Mouse (Mus musculus) lung, adult 2 months (tissue): ENCODE results near the gene Pla1a. TPM values are rescaled to one million over a fixed set of nuclear protein-coding genes. Genes with fewer than 3 reads are reported as not detected.
"Not testable (repeated sequence)": the region's sequence is repeated elsewhere in the genome, so short reads cannot be mapped to it uniquely, and the experiment has no call there.

ENCODE experiments used
- DNase-seq: peaks from one replicate; pipeline ENCODE4 v3.0.0; 2022
- H3K4me1 ChIP-seq: fragments of 200-500 bp; 2 replicates; pipeline ENCODE4 v1.6.1; 2011; ENCODE audit warnings: low read length; ENCODE audit not compliant: control insufficient read depth, insufficient read depth
- H3K4me3 ChIP-seq: fragments of 200-500 bp; replicated peaks from 2 replicates; pipeline ENCODE3; 2011; ENCODE audit warnings: low read depth, mild to moderate bottlenecking, control low read depth, low read length; ENCODE audit errors: extremely low read depth
- CTCF ChIP-seq: fragments of 200-500 bp; IDR thresholded peaks from 2 replicates; pipeline ENCODE4 v1.5.1; 2011; ENCODE audit warnings: mild to moderate bottlenecking, low read length, control low read depth; ENCODE audit not compliant: insufficient read depth
- POLR2A ChIP-seq: fragments of 200-500 bp; IDR thresholded peaks from 2 replicates; pipeline ENCODE4 v1.6.1; 2011; ENCODE audit warnings: low read depth, mild to moderate bottlenecking, control low read depth, low read length, borderline replicate concordance; ENCODE audit errors: extremely low read depth
- WGBS: fragments of 180-500 bp; shearing (Covaris S2); methylation state at CpG from one replicate; pipeline ENCODE4 v1.1.7; 2018; 5-methylcytosine and 5-hydroxymethylcytosine counted together
- polyA plus RNA-seq: library from polyadenylated mRNA; depleted of rRNA; stranded (reverse); fragments of >200 nt; gene quantifications from 2 replicates; pipeline ENCODE4 v1.2.3, GENCODE M21; 2012; rRNA removed

The Pla1a gene
- 1.6 and 2.0 TPM in 2 replicates for polyA plus RNA-seq

GRCm38 (mm10) chr16:38432498-38433425 lies at the start of gene Pla1a:
TSS of gene Pla1a (minus strand) at chr16:38433145.
- DNase-seq: no peak
- H3K4me3 ChIP-seq: no peak within 1 kb of the TSS
- TF ChIP-seq POLR2A (no peak), CTCF (no peak)
- 59% methylated on average over 11 of the region's 11 CpGs for WGBS
- H3K4me1 ChIP-seq: no peaks in the 10 kb centered on the region

GRCm38 (mm10) chr16:38481327-38481726 lies 48.4 kb upstream of the Pla1a start:
- 79% methylated on average over 4 of the region's 4 CpGs for WGBS
- no peak for DNase-seq
- Histone ChIP-seq H3K4me1 (peaks cover 3% of the 10 kb centered on the region; the same call in 1 of the 2 replicates), H3K4me3 (no peak overlapping the region)
- TF ChIP-seq POLR2A (no peak), CTCF (no peak)

- DNase-seq: no peak
- TF ChIP-seq POLR2A (no peak), CTCF (no peak)
- WGBS: 94% methylated on average over 3 of the region's 3 CpGs
- H3K4me1 ChIP-seq: peaks cover 2% of the 10 kb centered on the region; the same call in 1 of the 2 replicates
- H3K4me3 ChIP-seq: no peak overlapping the region
Measured at GRCm38 (mm10) chr16:38478296-38478695, 45.4 kb upstream of the Pla1a start.

- not testable (repeated sequence) for H3K4me3 ChIP-seq, H3K4me1 ChIP-seq, DNase-seq
- WGBS: 52% methylated on average over 14 of the region's 14 CpGs
Measured at GRCm38 (mm10) chr16:38477241-38477608, 44.3 kb upstream of the Pla1a start.

GRCm38 (mm10) chr16:38476312-38477240 lies 43.6 kb upstream of the Pla1a start:
- Histone ChIP-seq H3K4me1 (no peaks in the 10 kb centered on the region), H3K4me3 (peak overlapping the region; percentile 56)
- peak; percentile 43 for DNase-seq
- TF ChIP-seq POLR2A (no peak), CTCF (no peak)
- 5% methylated on average over 34 of the region's 34 CpGs for WGBS

GRCm38 (mm10) chr16:38475681-38476311 lies 42.9 kb upstream of the Pla1a start:
- WGBS: 38% methylated on average over 4 of the region's 4 CpGs
- no peak for DNase-seq
- no peaks in the 10 kb centered on the region for H3K4me1 ChIP-seq
- TF ChIP-seq CTCF: no peak
- TF ChIP-seq POLR2A: no peak
- no peak overlapping the region for H3K4me3 ChIP-seq

- DNase-seq: no peak
- H3K4me1 ChIP-seq: no peaks in the 10 kb centered on the region
- TF ChIP-seq POLR2A (no peak), CTCF (no peak)
- WGBS: 91% methylated on average over 9 of the region's 9 CpGs
- no peak overlapping the region for H3K4me3 ChIP-seq
Measured at GRCm38 (mm10) chr16:38474677-38475286, 41.8 kb upstream of the Pla1a start.

- Histone ChIP-seq H3K4me3 (no peak overlapping the region), H3K4me1 (no peaks in the 10 kb centered on the region)
- DNase-seq: no peak
- WGBS: 84% methylated on average over 5 of the region's 5 CpGs
- TF ChIP-seq CTCF (no peak), POLR2A (no peak)
Measured at GRCm38 (mm10) chr16:38473661-38474060, 40.7 kb upstream of the Pla1a start.

GRCm38 (mm10) chr16:38472507-38472873 lies 39.5 kb upstream of the Pla1a start:
- WGBS: 84% methylated on average over 5 of the region's 5 CpGs
- DNase-seq: no peak
- TF ChIP-seq CTCF (no peak), POLR2A (no peak)
- no peak overlapping the region for H3K4me3 ChIP-seq
- H3K4me1 ChIP-seq: no peaks in the 10 kb centered on the region
